Mouse (Mus musculus) cerebellum, adult 18-20 months (tissue): Measurements from ENCODE around the gene Mospd3.

Experiments used
- DNase-seq, 2 experiments: peaks; one replicate each; pipeline ENCODE4 v3.0.0; 2021

Mospd3 gene

DNA sequence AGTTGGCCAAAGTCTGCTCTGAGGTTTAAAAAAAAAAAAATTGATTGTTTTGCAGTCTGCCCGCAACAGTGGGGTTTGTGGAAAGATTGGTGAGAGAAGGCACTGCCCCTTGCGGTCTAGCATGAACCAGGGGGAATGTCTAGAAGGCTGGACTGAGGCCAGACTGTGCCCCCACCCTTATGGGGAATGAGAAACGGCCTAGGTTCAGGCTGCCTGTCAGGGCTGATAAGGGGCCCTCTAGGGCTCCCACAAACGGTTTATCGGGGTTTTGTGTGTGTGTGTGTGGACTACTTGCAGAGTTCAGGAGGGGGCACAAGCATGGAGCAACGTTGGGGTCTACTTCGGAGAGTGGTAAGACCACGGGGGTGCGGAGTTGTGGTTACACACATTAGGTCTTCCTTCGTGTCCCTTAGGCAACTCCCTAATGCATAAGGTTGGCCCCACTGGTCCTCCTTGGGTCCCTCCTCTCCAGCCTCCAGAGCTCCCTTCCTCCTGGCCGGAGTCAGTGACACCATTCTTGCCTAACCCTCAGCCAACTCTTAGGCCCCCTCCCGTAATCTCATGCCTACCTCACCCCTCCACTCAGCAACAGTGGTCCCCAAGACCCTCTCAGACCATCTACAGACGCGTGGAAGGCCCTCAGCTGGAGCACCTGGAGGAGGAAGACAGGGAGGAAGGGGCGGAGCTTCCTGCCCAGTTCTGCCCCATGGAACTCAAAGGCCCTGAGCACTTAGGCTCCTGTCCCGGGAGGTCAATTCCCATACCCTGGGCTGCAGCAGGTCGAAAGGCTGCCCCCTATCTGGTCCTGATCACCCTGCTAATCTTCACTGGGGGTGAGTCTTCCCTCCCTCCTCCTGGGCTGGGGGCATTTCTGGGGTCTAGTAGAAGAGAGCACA is 29.9 kb downstream of the Mospd3 start:
- DNase-seq = no peak

DNA sequence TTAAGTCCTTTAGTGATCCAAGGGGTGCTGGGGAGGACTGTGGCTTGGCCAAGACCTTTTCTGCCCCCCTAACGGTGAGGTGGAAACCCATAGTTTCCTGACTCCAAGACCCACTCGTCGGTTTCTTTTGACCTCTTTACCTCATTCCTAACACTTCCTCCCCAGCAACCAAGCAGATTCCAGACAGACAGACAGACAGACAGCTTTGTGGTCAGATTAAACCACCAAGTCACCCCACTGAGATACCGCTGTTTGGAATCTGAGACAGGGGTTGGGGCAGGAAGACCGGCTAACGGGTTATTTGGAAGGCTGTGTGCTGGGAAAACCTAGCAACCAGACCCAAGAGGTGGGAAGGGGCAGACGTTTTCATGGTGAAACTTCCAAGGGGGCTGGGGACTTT is 30.7 kb downstream of the Mospd3 start:
- no peak for DNase-seq

DNA sequence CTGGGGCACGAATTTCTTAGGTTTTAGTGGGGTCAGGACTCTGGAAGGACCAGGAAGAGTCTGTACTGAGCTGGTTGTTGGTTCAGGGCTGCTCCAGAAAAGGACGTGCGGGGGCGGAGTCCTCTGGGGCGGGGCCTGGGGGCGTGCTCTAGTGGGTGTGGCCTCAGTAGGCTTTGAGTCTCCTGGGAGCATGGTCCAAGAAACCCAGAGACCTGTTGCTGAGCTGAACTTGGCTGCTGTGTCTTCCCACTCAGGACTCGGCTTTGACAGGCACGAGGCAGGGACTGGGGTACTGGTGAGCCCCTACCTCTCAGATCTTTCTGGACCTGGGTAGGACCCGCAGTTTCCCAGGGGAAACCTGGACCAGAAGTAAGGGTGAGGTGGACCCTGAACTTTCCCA is 31.2 kb downstream of the Mospd3 start, which contains the start of gene Tfr2:
TSS of gene Tfr2 (plus strand) at position 176 of the 400 bp plus-strand sequence.
- DNase-seq = no peak

DNA sequence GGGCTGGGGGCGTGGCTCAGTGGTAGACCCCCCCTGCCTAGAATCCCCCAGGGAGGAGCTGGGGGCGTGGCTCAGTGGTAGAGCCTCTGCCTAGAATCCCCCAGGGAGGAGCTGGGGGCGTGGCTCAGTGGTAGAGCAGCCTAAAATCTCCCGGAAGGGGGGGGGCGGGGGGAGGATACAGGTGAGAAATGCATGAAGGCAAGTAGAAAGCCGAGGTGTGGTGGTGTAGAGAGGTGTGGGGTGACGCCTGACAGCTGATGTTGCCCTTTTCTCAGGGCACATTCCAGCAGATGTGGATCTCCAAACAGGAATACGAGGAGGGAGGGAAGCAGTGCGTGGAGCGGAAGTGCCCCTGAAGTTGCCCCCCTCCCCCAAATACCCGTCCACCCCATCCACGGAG is 31.8 kb downstream of the Mospd3 start:
- DNase-seq = no peak

DNA sequence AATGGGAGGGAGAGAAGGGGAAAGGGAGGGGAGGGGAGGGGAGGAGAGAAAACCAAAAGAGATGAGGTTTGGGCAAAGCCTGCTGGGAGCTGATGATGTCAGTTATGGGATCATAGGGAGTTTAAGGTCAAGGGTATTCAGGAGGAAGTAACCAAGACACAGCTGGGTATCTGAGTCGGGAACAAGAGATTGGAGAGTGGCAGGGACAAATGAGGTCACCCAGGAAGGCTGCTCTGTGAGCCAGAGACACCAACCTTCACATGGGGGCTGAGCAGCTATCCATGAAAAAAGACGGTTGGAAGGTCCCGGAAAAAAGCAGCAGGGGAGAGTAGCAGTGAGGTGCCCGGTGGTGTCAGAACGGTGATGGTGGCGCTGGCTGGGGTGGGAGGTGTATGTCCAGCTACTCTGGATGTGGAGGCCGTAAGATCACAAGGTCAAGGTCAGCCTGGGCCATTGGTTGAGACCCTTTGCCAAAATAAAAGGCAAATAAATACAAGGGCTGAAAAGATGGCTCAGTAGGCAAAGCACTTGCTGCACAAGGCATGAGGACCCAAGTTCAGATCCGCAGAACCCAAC is 32.5 kb downstream of the Mospd3 start:
- no peak for DNase-seq

DNA sequence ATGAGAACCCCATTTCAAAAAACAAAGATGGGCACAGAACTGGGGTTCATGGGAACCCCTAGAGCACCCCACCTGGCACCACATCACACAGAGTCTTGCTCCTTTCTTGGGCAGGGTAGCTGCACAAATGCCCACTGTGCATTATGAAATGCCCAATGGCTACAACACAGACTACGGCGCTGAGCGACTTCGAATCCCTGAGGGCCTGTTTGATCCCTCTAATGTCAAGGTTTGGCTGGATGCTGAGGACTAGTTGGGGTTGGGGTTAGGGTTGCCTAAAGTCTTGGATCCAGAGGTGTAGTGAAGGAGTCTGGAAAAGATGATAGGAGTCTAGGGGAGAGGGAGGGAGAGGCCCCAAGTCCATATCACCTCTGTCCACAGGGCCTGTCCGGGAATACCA is 34.4 kb downstream of the Mospd3 start:
- no peak for DNase-seq

DNA sequence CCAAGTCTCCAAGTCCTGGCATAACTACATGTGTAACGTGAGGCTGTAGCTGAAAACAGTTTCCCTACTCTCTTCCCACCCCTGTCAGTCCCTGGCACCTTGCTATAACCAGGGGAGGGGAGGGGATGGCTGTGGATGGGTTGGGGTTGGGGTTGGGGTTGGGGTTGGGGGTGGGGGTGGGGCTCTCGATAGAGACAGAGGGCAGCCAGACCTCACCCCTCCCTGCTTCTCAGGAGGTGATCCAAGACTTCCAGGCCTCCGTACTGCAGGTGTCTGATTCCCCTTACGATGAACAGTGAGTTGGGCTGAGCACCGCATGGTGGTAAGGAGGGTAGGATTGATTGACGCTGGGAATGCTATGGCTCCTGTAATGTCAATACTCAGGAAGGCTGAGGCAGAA is 35.1 kb downstream of the Mospd3 start:
- no peak for DNase-seq

DNA sequence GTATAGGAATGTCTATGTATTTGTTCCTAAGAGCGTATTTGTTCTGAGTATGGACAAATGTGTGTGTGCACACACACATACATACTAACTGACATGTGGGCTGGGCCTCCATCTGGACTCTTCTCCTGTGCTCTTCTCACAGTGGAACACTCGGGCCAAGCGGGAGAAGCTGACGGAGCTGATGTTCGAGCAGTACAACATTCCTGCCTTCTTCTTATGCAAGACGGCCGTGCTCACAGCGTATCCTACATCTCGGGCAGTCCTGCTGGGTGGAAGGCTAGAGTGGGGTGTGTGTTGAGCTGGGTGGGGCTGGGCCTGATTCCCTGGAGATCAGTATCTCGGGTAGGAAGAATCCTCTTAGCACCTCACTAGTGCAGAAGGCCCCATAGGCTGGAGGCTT is 37.9 kb downstream of the Mospd3 start:
- DNase-seq = no peak

DNA sequence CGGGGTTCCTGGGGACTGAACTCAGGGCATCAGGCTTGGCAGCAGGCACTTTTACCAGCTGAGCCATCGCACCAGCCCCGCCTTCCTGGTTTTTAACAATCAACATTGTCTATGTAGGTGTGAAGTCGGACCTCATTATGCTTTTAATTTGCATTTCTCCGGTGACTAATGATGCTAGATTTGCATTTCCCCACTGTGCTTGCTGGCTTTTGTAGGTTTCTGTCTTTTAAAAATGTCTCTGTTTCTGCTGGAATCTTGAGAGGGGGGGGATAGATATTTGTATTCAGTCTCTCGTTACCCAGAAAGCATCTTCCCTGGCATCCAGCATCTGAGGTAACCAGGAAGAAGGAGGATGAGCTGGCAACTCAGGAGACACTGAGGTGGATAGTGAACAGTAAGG is 39.3 kb downstream of the Mospd3 start:
- no peak for DNase-seq

DNA sequence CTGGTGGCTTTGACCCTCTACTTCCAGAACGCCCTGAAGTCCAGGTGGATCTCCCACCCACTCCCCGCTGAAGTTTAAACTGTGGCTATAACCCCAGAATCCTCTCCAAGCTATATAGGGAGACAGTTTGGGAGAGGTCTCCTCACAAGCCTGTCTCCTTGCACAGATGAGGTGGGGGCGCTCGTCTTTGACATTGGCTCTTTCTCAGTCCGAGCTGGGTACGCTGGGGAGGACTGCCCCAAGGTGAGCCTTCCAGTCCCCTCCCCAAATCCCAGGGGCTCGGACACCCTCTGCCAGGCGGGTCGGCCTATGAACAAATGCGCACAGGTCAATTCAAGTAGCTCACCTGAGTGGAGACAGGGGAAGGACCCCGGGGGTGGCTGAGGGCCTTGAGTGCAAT is 47.0 kb downstream of the Mospd3 start:
- DNase-seq = peak in 1 of 2 experiments; percentile 32

DNA sequence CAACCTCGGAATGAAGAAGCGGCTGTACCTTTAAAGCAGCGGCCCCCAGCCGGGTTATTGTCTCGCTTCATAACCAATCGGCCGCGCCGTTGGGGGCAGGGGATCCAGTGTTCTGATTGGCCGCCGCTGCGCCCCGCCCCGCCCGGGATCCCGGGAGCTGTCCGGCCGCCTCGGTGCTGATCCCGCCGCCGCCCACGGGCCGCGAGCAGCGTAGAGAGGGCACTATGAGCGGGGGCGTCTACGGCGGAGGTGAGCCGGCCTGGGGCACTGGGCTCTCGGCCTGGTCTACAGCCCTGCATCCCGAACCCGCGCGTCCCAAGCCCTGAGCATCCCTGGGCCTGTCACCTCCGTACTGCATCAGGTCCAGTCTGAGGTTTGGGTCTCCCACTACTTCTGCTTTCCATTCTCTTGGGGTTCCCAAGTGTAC is 47.4 kb downstream of the Mospd3 start, which contains the start of gene Actl6b:
TSS of gene Actl6b (plus strand) at position 107 of the 427 bp plus-strand sequence.
- DNase-seq = peak; percentile 98

DNA sequence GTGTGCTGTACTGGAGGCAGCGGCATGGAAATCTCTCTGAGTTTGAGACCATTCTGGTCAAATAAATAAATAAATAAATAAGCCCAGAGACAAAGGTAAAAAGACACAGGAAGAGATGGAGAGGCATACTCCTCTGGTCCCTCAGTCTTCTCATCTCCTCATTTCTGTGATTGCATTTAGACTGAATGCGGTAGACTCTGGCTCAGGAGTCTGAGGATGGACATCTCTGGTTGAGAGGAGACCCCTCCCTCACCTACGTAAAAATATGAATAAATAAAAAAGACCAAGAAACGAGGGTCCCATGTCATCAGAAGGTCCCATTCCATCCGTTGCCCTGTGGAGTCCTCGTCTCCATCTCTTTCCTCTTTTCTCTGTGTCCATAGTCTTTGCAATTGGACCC is 47.9 kb downstream of the Mospd3 start:
- DNase-seq = no peak

DNA sequence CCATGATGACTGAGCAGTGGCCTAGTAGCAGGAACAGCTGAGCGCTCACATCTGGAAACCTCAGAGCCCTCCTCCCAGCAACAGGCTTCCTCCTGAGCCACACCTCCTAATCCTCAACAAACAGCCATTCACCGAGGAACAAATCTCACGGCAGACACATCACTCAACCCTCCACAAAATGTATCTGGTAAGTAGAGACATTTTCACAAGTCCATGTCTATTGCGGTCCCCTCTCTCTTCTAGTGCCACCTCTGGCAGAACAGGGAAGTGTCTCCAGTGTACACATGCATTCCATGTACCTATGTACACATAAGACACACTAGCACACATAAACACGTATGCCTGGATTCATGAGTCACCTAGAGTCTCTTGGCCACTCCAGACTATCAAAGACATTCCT is 49.7 kb downstream of the Mospd3 start:
- peak in 1 of 2 experiments; percentile 54 for DNase-seq

DNA sequence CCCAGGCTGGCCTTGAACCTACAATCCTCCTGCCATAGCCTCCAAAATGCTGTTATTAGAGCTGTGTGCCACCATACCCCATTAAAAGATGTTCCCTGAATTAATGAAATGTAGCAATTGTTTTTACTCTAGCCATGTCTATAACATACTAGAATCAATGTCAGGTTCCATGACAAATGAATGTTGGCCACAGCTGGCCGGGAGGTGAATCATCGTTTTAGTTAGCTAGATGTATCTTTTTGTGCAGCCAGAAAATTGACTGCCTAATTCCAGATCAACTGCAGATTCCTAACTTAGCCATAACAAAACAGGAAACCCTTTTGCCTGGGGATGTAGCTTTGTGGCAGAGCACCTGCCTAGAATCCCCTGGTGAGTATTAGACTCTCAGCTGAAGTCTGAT is 51.0 kb downstream of the Mospd3 start:
- DNase-seq = no peak
